Mouse (Mus musculus): ENCODE results near the gene Cnot9. TPM values are rescaled to one million over a fixed set of nuclear protein-coding genes. Genes with fewer than 3 reads are reported as not detected.

The Cnot9 gene
- polyA plus RNA-seq, 1 experiment from 2014 or later: 60.2 TPM

Other genes starting within 250 kb of the Cnot9 start
- gene Gpbar1, start 227.5 kb upstream of the Cnot9 start, polyA plus RNA-seq (2015; fragmentation: Nextera tagmentation; extraction: Ambion mirVana): 0.19 and 0.40 TPM in 2 replicates
- 252 and 267 TPM in 2 replicates for gene Aamp, start 221.3 kb upstream of the Cnot9 start, polyA plus RNA-seq (2015; fragmentation: Nextera tagmentation; extraction: Ambion mirVana)
- gene Pnkd, start 221.1 kb upstream of the Cnot9 start, polyA plus RNA-seq (2015; fragmentation: Nextera tagmentation; extraction: Ambion mirVana): 123 and 126 TPM in 2 replicates
- 57.9 and 63.0 TPM in 2 replicates for gene Tmbim1, start 200.4 kb upstream of the Cnot9 start, polyA plus RNA-seq (2015; fragmentation: Nextera tagmentation; extraction: Ambion mirVana)
- gene Catip, start 143.9 kb upstream of the Cnot9 start, polyA plus RNA-seq (2015; fragmentation: Nextera tagmentation; extraction: Ambion mirVana): 1.9 and 3.0 TPM in 2 replicates
- gene Slc11a1, start 130.9 kb upstream of the Cnot9 start, polyA plus RNA-seq (2015; fragmentation: Nextera tagmentation; extraction: Ambion mirVana): 3.5 and 5.8 TPM in 2 replicates
- 90.8 and 93.9 TPM in 2 replicates for gene Ctdsp1, start 114.5 kb upstream of the Cnot9 start, polyA plus RNA-seq (2015; fragmentation: Nextera tagmentation; extraction: Ambion mirVana)
- 0.43 and 0.87 TPM in 2 replicates for gene Vil1, start 96.7 kb upstream of the Cnot9 start, polyA plus RNA-seq (2015; fragmentation: Nextera tagmentation; extraction: Ambion mirVana)
- gene Plcd4, start 36.8 kb downstream of the Cnot9 start, polyA plus RNA-seq (2015; fragmentation: Nextera tagmentation; extraction: Ambion mirVana): 0.40 and 0.78 TPM in 2 replicates
- 29.9 and 31.0 TPM in 2 replicates for gene Usp37, start 38.2 kb downstream of the Cnot9 start, polyA plus RNA-seq (2015; fragmentation: Nextera tagmentation; extraction: Ambion mirVana)
- 5.9 and 6.7 TPM in 2 replicates for gene Zfp142, start 82.2 kb downstream of the Cnot9 start, polyA plus RNA-seq (2015; fragmentation: Nextera tagmentation; extraction: Ambion mirVana)
- gene Bcs1l, start 82.2 kb downstream of the Cnot9 start, polyA plus RNA-seq (2015; fragmentation: Nextera tagmentation; extraction: Ambion mirVana): 18.2 and 18.5 TPM in 2 replicates
- gene Rnf25, start 95.3 kb downstream of the Cnot9 start, polyA plus RNA-seq (2015; fragmentation: Nextera tagmentation; extraction: Ambion mirVana): 31.2 and 36.8 TPM in 2 replicates
- gene Stk36, start 95.4 kb downstream of the Cnot9 start, polyA plus RNA-seq (2015; fragmentation: Nextera tagmentation; extraction: Ambion mirVana): 9.6 and 10.1 TPM in 2 replicates
- gene Ttll4, start 155.7 kb downstream of the Cnot9 start, polyA plus RNA-seq (2015; fragmentation: Nextera tagmentation; extraction: Ambion mirVana): 15.8 and 16.5 TPM in 2 replicates
- gene Cyp27a1, start 207.5 kb downstream of the Cnot9 start, polyA plus RNA-seq (2015; fragmentation: Nextera tagmentation; extraction: Ambion mirVana): 2.6 and 4.4 TPM in 2 replicates
- gene Prkag3, start 243.2 kb downstream of the Cnot9 start, polyA plus RNA-seq (2015; fragmentation: Nextera tagmentation; extraction: Ambion mirVana): 0.67 and 1.7 TPM in 2 replicates